Mouse (Mus musculus) brain, embryonic 14.5 days (tissue): ENCODE results near the gene Plbd1. TPM values are rescaled to one million over a fixed set of nuclear protein-coding genes. Genes with fewer than 3 reads are reported as not detected.
A peak's percentile ranks its signal among the peaks of the same experiment; 100 is the strongest.

Source experiments
- DNase-seq: peaks from one replicate; pipeline ENCODE4 v3.0.0-alpha.2; 2011; ENCODE audit warnings: low read depth
- CTCF ChIP-seq: fragments of 200-500 bp; IDR thresholded peaks from 2 replicates; pipeline ENCODE4 v1.5.1; 2012; ENCODE audit warnings: inconsistent platforms, mild to moderate bottlenecking, moderate library complexity, borderline replicate concordance; ENCODE audit not compliant: insufficient read depth, insufficient read length; ENCODE audit errors: extremely low read depth
- POLR2A ChIP-seq: fragments of 200-500 bp; IDR thresholded peaks from 2 replicates; pipeline ENCODE4 v1.6.1; 2012; ENCODE audit warnings: mild to moderate bottlenecking, inconsistent platforms, borderline replicate concordance; ENCODE audit not compliant: poor library complexity, insufficient read depth, insufficient read length, severe bottlenecking; ENCODE audit errors: extremely low read depth
- polyA plus RNA-seq: library from polyadenylated mRNA; depleted of rRNA; stranded (reverse); fragments of >200 nt; gene quantifications from 2 replicates; pipeline ENCODE4 v1.2.3, GENCODE M21; 2012; rRNA removed

Gene Plbd1
- polyA plus RNA-seq, 1 experiment, result 1.2 TPM

DNA sequence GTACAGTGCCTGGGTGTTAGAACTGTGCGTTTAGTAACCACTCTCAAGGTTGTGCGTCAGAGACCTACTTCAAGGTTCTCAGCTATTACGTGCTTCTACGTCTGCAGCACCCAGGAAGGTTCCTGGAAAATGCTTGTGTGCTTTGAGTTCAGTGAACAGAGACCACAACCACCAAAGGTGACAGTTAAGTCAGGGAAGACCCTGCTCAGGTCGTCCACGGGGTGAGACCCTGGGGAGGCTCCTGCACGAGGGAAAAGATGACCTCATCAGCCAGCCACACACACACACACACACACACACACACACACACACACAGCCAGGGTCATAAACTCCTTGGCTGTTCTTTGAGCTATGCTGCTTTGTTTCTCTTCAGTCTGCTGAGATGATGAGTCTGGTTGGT is 59.1 kb downstream of the Plbd1 start:
- no peak for TF ChIP-seq POLR2A
- TF ChIP-seq CTCF, result no peak
- no peak for DNase-seq

DNA sequence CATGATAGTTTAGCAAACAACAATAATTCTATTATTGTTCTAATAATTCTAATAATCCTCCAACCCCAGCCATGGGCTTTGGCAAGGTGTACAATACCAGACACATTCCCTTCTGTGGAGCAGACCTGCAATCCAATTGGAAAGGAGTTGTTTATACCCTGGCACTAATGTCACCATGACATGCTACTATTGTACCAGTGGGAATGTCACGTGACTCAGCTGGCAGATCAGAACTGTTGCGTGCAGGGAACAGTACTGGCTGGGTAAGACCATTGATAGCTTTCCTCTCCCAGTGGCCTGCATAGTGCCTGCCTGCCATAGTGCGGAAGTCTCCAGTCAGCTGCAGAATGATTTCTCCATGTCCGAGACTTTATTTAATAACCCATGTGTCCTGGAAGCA is 67.2 kb downstream of the Plbd1 start:
- TF ChIP-seq CTCF (no peak), POLR2A (no peak)
- DNase-seq, result no peak

DNA sequence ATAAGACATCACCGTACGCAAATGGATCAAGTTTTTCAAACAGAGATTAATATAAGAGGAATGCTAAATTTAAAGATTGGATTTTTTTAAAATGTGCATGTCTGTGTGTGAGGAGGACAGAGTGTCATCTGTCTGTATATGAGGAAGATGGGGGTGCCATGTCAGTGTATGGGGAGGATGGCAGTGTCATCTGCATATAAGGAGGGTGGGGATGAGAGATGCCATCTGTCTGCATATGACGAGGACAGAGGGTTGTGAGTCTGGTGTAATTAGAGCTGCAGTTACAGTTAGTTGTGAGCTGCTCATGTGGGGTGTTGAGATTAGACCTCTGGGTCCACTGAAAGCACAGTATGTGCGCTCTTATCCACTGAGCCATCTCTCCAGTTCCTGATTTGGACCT is 71.0 kb downstream of the Plbd1 start:
- DNase-seq, result peak; percentile 41
- no peak for TF ChIP-seq CTCF
- TF ChIP-seq POLR2A, result no peak

DNA sequence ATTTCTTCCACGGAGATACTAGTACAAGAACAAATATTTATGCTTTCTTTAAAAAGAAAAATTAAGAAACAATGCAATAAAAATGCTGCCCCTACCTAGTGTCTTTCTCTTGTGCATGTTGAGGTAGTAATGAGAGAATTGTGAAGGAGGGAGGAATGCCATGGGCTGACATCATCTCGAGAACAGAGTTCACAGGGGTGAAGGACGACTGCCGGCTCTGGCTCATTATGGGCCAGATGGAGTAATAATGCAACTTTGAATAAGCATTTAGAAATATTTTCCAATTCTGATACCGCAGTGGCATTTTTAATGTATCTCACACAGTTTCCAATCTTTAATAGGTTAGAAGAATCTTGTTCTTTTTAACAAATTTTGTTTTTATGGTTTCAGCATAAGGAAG is 95.7 kb downstream of the Plbd1 start:
- DNase-seq, result no peak
- TF ChIP-seq POLR2A (no peak), CTCF (no peak)

Other genes with a start within 250 kb of the Plbd1 start
- gene E330021D16Rik, start 246.4 kb downstream of the Plbd1 start, polyA plus RNA-seq, result not detected in 2 replicates
- gene Atf7ip, start 155.8 kb downstream of the Plbd1 start, polyA plus RNA-seq, result 40.0 and 67.9 TPM in 2 replicates
- 0.26 and 0.34 TPM in 2 replicates for gene Gucy2c, start 119.8 kb upstream of the Plbd1 start, polyA plus RNA-seq
- 1.5 and 1.7 TPM in 2 replicates for gene Hist4h4, start 142.5 kb upstream of the Plbd1 start, polyA plus RNA-seq
- gene H2afj, start 146.3 kb upstream of the Plbd1 start, polyA plus RNA-seq, result 76.9 and 114 TPM in 2 replicates
- 0.49 and 0.51 TPM in 2 replicates for gene BC049715, start 165.7 kb upstream of the Plbd1 start, polyA plus RNA-seq
- 64.3 and 81.9 TPM in 2 replicates for gene Wbp11, start 166.3 kb upstream of the Plbd1 start, polyA plus RNA-seq
- gene Smco3, start 173.5 kb upstream of the Plbd1 start, polyA plus RNA-seq, result 0.43 and 0.63 TPM in 2 replicates
- gene Art4, start 195.8 kb upstream of the Plbd1 start, polyA plus RNA-seq, result 0.18 and 0.41 TPM in 2 replicates
- 8.8 and 11.5 TPM in 2 replicates for gene Mgp, start 213.9 kb upstream of the Plbd1 start, polyA plus RNA-seq